Mouse (Mus musculus): ENCODE results near the gene Lsamp.

DNA sequence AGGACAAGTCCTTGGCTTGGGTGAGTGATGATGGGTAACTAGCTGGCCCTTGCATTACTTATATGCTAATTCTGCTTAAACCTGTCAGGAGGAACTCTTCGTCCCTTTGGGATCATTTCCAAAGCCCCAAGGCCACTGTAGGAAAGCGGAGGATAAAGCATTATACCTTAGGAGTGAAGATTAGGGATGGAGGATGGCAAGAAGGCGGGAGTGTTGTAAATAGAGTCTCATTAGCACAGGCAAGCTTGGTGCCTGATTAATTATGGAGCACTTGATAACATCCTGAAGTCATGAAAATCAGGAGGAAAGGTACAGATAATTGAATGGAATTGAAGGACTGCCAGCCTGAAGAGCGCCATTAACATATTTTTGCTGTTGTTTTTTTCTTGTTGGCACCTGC lies 120.2 kb downstream of the Lsamp start:
- TF ChIP-seq GATA1 (IDR thresholded peaks at IDR 0.05; ENCODE audit: borderline replicate concordance, low read length) (no peak), FLI1 (IDR thresholded peaks at IDR 0.05; ENCODE audit: low read length) (no peak)
